Mouse (Mus musculus) monocyte, adult 5-6 weeks (primary cell): ENCODE data around the gene Sde2. TPM values are rescaled to one million over a fixed set of nuclear protein-coding genes. Genes with fewer than 3 reads are reported as not detected.

Experiments
- ATAC-seq: fragments of 153-309, 156-312 bp; replicated peaks from 2 replicates; pipeline ENCODE4 v1.8.0; 2017; ENCODE audit warnings: mild to moderate bottlenecking; ENCODE audit not compliant: low TSS enrichment, insufficient number of reproducible peaks, severe bottlenecking, poor library complexity, low FRiP score
- total RNA-seq: library from RNA; stranded (forward); fragments of 200-1000, 200-491, 200-594 nt; gene quantifications from 3 replicates; pipeline ENCODE4 v1.2.3, GENCODE M21; 2017

Sde2 gene
- 45.3 to 50.4 TPM (median 49.6 TPM) in 3 replicates for total RNA-seq

DNA sequence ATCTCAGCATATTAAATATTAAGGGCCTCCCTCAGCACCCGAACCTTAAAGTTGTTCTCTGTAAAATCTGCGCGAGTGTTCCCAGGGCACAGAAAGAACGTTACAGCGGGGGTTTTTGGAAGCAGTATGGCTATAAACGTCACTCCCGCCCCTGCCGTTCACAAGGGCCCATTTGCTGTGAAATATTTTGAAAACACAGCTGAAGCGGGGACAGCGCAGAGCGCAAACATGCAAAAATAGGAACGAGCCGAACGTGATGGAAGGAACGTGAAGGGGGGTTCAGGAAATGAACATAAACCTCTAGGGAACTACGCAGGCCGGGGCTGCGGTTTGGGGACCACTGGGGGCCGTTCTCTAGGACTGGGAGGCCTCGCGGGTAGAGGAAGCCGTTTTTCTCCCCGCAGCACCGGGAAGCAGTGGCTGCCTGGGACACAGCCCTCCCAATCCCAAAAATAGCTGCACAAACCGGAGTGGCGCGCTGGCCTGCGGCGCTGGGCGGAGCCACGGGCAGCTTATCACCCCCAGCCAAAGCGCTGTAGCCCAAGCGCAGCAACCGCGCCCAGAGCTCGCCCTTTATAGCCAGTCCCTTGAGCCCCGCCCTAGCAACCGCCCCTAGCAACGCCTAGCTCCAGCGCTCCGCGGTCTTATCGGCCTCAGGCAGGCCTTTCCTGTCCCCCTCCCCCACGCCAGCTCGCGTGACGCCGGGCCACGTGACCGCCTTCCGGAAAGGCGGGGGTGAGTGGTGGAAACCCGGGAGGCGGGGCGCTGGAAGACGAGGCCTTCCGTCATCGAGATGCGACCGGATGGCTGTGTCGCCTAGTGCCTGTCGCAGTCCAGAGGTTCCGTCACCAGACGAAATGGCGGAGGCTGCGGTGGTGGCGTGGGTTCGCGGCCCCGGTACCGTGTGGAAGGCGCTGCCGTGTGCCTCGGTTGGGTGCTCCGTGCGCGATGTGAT is at the start of gene Sde2:
Gene Sde2, plus strand, starts transcription at position 812 of the 955 bp plus-strand sequence.
- ATAC-seq: peak; percentile 83

- no peak for ATAC-seq
These were observed 49.4 kb upstream of the Sde2 start for GRCm38 (mm10) chr1:180801466-180801994.

DNA sequence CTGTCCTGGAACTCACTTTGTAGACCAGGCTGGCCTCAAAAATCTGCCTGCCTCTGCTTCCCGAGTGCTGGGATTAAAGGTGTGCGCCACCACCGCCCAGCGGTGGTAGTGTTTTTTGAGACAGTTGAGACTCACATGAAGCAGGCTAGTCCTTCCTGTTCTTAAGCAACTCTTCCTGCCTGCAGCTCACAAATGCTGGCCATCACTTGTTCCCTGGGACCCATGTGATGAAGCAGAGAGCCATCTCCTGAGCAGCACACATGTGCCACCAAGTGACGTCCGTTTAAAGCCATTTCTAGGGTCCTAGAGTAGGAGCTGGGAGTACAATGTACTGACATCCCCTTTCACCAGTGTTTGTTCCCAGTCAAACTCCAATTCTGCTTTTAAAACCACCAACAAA is 47.0 kb upstream of the Sde2 start:
- no peak for ATAC-seq

DNA sequence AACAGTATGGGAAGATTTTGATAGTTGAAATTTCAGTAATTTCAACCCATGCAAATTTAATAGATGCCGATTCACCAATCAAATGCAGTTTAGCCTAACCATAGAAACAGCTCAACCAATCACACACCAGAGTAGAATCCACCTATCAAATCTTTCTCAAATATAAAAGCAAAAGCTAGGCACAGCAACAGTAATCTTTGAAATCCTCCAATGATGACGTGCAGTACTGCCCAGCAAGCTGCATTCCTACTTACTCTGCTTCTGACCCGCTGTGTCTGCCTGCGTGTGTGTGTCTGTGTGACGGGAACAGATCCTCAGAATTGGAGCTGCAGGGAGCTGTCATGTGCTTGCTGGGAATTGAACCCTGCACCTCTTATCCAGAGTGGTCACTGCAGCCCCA is 42.1 kb upstream of the Sde2 start:
- no peak for ATAC-seq

GRCm38 (mm10) chr1:180810976-180811375 is 40.0 kb upstream of the Sde2 start:
- ATAC-seq: no peak

DNA sequence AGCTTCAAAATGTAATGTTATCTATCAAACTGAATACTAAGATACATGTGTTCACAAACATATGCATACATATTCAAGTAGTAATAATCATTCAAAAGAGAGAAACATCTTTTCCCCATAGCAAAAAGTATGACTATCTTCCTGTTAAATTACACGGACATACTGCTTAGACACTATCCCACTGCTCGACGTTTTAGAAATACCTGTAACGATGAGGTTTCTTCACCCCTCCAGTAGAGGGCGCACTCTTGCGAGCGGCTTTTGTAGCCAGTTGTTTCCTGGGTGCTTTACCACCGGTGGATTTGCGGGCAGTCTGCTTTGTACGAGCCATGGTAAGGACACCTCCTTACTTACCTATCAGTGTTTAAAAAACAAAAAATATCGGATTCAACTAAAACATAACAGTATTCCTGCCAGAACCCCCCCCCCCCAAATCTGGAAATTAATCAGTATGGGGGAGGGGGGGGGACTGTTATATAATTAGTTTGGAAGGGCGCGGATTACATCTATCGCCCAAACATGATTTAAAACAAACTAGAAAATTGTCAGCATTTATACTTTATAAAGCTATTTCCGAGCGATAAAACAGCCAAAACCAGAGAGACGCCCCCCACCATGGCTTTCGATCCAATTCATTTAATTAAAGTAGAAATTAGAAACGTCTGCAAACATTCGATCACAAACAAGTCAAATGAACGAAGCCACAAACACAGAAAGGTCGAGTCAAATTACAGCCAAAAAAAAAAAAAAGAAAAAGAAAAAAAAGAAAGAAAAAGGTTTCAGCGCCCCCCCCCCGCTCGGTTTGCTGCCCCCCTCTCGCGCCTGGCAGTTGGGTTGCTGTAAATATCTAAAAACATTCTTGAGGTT is 39.1 kb upstream of the Sde2 start:
- no peak for ATAC-seq

GRCm38 (mm10) chr1:180812463-180813408 is 38.2 kb upstream of the Sde2 start:
- ATAC-seq: 0 out of 2 replicates have a peak, but pooled peaks have one; percentile 2

DNA sequence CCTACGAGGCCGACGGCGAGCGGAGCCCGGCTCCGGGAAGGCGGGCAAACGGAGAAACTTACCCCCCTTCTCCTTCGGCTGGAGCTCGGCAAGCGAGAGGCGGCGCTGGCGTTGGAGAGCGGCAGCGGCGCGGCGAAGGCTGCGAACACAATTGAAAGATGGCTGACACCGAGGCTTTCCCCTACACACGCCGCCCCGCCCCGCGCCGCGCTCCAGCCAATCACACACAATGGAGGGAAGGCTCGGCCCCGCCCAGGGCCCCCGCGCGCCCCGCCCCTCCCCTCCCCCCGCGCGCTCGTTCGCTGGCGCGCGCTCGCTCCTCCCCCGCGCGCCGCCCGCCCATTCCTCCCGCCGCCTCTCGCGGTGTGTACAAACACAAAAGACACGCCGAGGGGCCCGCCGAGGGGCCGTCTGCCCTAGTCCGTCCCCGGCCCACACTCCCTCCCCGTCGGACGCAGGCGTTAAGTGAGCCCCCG is 37.5 kb upstream of the Sde2 start:
- peak; percentile 77 for ATAC-seq

GRCm38 (mm10) chr1:180813885-180814740 is 36.8 kb upstream of the Sde2 start, which contains the start of gene H3f3a:
TSS of gene H3f3a (minus strand) at chr1:180813943.
- peak; percentile 28 for ATAC-seq

DNA sequence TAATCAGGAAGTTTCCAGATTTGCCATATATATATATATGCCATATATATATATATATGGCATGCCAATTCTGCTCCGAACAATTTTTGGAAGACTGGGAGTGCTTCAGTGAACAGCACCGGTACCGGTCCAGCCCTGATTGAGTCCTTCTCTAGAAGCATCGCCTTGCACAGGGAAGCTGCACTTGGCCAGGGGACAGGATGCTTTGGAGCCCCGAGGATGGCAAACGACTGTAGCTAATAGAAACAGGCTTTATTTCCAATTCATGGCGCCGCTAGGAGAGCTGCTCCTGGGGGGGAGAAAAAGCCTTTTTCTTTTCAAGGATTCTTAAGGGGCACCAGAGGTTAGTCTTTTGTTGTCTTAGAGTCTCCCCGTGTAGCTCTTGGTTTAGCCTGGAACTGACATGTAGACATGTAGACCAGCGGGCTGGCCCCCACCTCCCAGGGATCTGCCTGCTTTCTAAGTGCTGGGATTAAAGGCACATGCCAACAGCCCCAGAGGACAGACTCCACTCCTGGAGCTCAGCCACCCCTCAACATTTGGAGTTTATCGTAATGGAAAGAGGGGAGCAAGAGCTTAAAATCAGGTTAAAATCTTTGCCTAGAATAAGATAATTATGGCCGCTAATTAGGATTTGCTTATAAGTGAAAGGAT is 35.4 kb upstream of the Sde2 start:
- ATAC-seq: no peak

DNA sequence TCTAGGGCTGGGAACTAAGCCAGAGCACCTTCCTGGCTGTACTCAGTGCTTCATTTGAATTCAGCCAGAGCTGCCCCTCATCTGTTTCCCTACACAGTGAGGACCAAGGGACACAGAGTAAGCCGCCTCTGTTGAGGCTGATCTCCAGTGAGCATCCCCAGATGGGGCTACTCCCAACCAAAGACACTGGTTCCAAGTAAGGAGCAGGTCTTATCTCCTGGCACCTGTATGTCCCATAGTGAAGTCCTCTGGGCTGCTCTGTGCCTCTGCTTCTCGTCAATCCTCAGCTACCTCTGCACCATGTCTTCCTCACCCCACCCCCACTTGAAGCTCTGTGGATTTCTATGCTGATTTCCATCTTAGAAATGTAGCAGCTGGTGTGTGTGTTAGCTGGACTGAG is 32.9 kb upstream of the Sde2 start:
- ATAC-seq: no peak

DNA sequence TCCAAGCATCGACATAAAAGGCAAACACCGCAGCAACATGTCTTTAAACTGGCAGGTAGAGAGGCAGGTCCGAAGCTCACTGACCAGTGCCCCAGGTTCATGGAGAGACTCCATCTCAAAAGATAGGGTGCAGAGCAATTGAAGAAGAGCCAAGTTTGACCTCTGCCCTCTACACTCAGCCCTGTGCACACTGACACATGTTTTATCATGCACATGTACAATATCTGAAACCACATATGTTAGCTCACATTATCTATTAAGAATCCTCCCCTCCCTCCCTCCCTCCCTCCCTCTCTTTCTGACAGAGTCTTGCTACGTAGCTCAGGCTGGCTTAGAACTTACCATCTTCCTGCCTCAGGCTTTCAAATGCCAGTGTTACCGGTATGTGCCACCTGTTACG is 29.8 kb upstream of the Sde2 start:
- no peak for ATAC-seq

GRCm38 (mm10) chr1:180822276-180822675 is 28.7 kb upstream of the Sde2 start:
- ATAC-seq: peak; percentile 48; the same call in 1 of the 2 replicates

DNA sequence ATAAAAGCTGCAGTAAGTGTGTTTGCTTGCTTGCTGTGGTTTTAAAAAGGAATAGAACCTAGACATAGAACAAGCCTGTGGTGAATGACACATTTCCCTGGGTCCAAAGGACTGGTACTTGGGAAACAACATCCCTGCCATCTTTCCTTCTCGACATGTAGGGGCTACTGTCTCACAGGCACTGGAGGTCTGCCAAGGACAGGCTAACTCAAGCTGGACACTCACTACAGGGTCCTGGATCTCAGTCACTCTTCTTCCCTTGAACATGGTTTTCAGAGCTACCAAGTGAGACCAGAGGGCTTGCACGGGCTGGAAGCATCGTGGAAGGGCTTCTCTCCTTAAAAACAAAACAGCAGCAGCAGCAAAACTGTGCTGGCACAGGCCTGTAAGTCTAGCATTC is 27.2 kb upstream of the Sde2 start:
- ATAC-seq: no peak

DNA sequence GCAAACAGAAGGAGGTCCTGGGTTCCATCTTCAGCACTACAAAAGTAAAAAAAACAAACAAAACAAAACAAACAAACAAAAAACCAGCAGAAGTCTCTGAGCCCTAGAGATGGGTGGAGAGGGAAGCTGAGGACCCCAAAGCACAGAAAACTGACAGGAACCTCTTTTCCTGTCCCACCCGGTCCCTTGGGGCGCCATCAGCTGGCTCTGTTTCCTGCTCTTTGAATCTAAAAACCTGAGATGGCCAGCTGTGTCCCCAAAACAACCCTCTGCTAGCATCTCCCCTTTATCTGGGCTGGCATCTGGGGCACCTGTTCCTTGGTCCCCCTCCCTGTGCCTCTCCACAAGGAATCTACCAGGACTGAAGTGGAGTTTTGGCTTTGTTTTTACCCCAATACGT is 26.2 kb upstream of the Sde2 start:
- no peak for ATAC-seq

GRCm38 (mm10) chr1:180826634-180827033 is 24.3 kb upstream of the Sde2 start:
- ATAC-seq: peak; percentile 78

DNA sequence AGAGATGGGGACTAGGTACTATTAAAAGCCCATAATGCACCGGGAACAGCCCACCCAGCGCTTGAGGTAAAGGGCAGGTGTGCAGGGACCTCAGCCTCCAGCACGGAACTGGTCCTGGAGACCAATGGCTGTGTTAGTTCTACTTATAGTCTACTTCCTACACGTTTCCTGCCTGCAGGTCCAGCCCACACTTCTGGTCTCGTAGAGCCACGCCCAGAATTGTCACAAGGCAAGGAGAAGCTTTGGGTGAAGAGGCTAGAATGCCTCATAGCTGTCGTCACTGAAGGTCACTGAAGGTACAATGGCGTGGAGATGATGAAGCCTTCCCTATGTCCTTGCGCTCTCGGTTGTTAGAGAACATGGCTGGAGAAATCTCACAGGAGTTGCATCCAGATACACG is 21.2 kb upstream of the Sde2 start:
- peak; percentile 85 for ATAC-seq
